Mouse (Mus musculus) CD4-positive, CD25-positive, alpha-beta regulatory T cell, adult 2 months (primary cell): Measurements from ENCODE around the gene Olfr24.
"Not testable (repeated sequence)": the region's sequence is repeated elsewhere in the genome, so short reads cannot be mapped to it uniquely, and the experiment has no call there.

Source experiments
- DNase-seq: peaks from one replicate; pipeline ENCODE4 v3.0.0-alpha.2; 2012; ENCODE audit warnings: low read depth, low spot score

Gene Olfr24

DNA sequence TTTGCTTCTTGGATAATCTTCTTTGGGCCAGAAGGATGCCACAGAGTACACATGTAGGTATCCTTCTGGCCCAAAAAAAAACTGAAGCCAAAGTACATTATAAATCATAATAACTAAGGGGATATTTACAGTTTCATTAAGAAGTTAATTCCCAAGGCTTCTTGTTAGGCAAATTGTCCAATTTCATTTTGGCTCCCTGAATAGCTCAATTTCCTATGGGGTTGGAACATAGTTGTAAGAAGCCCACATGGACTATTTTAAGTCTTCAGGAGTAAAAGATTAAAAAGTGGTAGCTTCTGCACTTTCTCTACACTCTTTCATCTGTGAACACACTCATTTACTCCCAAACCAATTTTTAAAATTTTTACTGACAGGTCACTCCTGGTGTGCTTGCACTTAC, at the start of gene Olfr24:
Olfr24 (minus strand) TSS at position 101 of the 400 bp plus-strand sequence.
- no peak for DNase-seq

DNA sequence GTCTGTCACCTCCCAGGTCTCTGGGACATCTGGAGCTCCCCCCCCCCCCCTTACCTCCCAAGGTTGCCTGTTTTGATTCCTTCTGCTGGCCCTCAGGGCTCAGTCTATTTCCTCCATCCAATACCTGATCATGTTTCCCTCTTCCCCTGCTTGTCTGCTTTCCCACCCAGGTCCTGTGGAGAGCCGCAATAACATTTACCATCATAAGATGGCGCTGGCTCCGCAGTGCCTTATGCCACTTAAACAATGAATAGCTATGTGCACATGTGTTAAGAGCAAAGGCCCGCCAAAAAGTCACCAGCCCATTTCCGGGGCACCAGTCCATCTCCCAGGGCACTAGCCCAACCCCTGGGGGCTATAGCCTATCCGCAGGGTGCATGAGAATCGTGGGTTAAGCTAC, 21.5 kb upstream of the Olfr24 start:
- no peak for DNase-seq

DNA sequence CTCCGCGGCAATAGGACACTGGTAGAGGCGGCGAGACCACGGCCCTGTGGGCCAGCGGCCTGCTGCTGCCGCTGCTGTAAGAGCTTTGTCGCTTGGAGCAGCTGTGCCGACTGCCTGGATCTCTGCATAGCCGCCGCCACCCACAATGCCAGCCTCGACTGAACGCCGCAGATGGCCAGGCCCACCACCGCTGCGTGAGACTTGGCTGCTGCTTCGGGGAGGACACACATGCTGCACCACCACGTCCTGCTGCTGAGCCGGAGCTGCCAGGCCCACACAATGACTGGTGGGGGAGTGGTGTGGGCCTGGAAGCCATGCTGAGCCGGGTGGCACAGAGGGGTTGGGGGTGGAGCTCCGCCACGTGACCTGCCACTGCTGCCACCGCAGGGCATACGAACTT, 15.7 kb upstream of the Olfr24 start:
- no peak for DNase-seq

- no peak for DNase-seq
Observed at GRCm38 (mm10) chr9:18778981-18779380, 15.2 kb upstream of the Olfr24 start.

- no peak for DNase-seq
Observed at GRCm38 (mm10) chr9:18755595-18755994, 8.2 kb downstream of the Olfr24 start.

GRCm38 (mm10) chr9:18744639-18745038, 19.2 kb downstream of the Olfr24 start:
- peak; percentile 1 for DNase-seq

GRCm38 (mm10) chr9:18734177-18734576, 29.6 kb downstream of the Olfr24 start:
- not testable (repeated sequence) for DNase-seq

GRCm38 (mm10) chr9:18722712-18723099, 41.1 kb downstream of the Olfr24 start:
- no peak for DNase-seq

DNA sequence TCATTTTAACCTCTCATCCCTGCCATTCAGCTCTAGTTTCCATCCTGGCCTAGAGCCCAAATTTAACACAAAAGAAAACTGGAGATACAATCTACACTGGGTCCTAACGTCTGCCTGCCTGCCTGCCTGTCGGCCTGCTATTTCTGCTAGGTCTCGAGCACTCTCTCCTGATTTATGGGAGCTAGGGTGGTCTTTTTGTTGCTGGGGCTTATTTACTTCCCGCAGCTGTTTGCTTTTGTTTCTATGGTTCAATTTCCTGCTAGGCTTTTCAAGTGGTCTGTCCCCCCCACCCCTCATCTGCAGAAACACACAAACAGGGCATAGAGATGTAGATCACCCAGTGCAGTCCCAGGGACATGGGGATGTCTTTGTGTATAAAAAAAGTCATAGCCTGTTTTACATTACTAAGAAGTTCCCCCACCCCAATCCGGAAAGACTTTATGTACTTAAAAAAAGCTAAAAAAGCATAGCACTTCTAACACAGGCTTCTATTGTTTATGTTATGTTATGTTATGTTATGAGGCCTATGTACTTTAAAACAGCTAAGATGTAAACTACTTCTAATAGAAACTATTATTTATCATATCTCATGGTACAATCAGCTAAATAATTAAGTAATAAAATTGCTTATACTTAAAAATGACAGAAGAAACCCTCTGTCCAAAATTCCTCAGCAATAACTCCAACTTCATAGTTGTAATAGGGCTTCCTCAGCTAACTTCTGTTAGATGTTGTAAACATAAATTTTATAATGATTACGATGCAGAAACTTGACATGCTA, 41.7 kb downstream of the Olfr24 start:
- no peak for DNase-seq

DNA sequence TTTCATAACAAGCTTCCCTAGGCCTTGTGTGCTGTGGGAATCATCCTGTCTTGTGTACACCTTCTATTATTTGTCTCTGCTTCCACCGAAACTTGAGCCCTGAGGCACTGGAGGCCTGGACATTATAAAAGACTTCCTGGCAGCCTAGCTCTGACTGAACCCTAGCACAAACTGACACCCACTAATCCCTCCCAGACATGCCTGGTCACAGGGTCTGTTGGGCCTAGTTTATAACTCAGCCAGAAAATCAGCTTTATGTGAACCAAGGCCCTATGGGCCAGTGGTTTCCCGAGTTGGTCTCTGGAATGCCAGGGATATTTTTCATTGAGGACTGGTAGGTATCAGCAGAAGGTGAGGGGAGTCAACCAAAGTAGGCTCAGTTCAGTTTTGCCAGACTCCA, 42.8 kb downstream of the Olfr24 start:
- no peak for DNase-seq

DNA sequence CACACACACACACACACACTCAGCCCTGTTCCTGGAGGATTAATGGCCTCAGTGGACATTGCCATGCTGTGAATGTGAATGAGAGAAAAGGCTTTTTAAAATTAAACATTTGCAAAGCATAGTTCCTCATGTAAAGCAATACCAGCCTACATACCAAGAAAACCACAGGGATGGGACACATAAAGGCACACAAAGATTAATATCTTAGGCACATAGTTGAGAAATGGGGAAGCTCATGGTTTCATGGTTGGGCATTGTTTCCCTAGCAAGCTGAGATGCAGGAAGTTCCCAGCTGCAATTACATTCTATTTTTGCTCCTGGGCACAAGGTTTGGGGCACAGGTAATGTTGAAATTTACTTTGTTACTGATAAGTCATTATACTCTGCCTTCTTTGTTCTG, 58.2 kb downstream of the Olfr24 start:
- no peak for DNase-seq
